Mouse (Mus musculus): ENCODE measurements around the gene Olfr446.

- TF ChIP-seq TCF12 (IDR thresholded peaks at IDR 0.05; ENCODE audit: insufficient read depth, poor library complexity, severe bottlenecking) (no peak), POLR2A (IDR thresholded peaks at IDR 0.05; ENCODE audit: insufficient read length, low read depth) (no peak), CEBPB (IDR thresholded peaks at IDR 0.05; ENCODE audit: insufficient read depth, poor library complexity, severe bottlenecking) (no peak), MYOD1 (IDR thresholded peaks at IDR 0.05; ENCODE audit: control insufficient read depth in 1 of 3, insufficient read length in 2 of 3, low read depth in 2 of 3) (no peak), E2F4 (IDR thresholded peaks at IDR 0.05; ENCODE audit: insufficient read depth) (no peak)
Measured at GRCm38 (mm10) chr6:42900345-42900744, 20.8 kb upstream of the Olfr446 start.

Data from myocyte (in vitro differentiated cells).